Mouse (Mus musculus): ENCODE results near the gene Wdr25. TPM values are rescaled to one million over a fixed set of nuclear protein-coding genes. Genes with fewer than 3 reads are reported as not detected.

Gene Wdr25
- polyA plus RNA-seq, 1 experiment from 2014 or later, result 5.7 TPM

Other genes starting within 250 kb of the Wdr25 start
- gene Degs2, start 191.3 kb upstream of the Wdr25 start, polyA plus RNA-seq (2015; fragmentation: Nextera tagmentation; extraction: Ambion mirVana), result 88.3 and 109 TPM in 2 replicates
- 15.3 and 15.7 TPM in 2 replicates for gene Yy1, start 100.7 kb upstream of the Wdr25 start, polyA plus RNA-seq (2015; fragmentation: Nextera tagmentation; extraction: Ambion mirVana)
- 5.5 and 6.3 TPM in 2 replicates for gene Slc25a29, start 57.7 kb upstream of the Wdr25 start, polyA plus RNA-seq (2015; fragmentation: Nextera tagmentation; extraction: Ambion mirVana)
- gene Slc25a47, start 57.6 kb upstream of the Wdr25 start, polyA plus RNA-seq (2015; fragmentation: Nextera tagmentation; extraction: Ambion mirVana), result 7.3 and 10.1 TPM in 2 replicates
- gene Wars, start 543 bp downstream of the Wdr25 start, polyA plus RNA-seq (2015; fragmentation: Nextera tagmentation; extraction: Ambion mirVana), result 81.9 and 85.5 TPM in 2 replicates
- gene Begain, start 174.6 kb downstream of the Wdr25 start, polyA plus RNA-seq (2015; fragmentation: Nextera tagmentation; extraction: Ambion mirVana), result 5.8 and 5.9 TPM in 2 replicates

Data from intestine, embryonic 15.5 days (tissue).